Mouse (Mus musculus): Measurements from ENCODE around the gene Tmem97.

DNA sequence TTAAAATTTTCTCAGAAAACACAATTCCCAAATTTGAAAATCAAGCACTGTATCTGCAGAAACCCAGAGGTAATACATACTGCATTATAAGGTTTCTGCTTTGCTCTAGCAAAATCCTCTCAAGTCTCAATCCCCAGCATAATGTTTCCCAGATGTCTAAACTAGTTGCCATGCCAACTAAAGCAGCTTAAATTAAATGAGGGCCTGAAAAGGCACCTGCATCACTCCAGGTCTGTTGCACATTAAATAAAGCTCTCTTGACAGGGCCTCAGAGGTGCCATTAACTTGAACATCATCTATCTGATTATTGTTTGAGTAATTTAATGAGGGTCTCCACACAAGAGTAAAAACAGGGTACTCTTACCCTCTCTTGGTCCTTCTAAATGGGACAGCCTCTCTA, 46.2 kb upstream of the Tmem97 start:
- TF ChIP-seq CTCF (IDR thresholded peaks at IDR 0.05), result no peak
- no peak for TF ChIP-seq EP300 (IDR thresholded peaks at IDR 0.05)
